Mouse (Mus musculus): ENCODE data around the gene Rcn3. TPM values are rescaled to one million over a fixed set of nuclear protein-coding genes. Genes with fewer than 3 reads are reported as not detected.

The Rcn3 gene
- total and polyA plus RNA-seq, 3 experiments, result 16.0 to 43.0 TPM; not detected in 1

GRCm38 (mm10) chr7:45139904-45140723, 48.1 kb upstream of the Rcn3 start:
- TF ChIP-seq MXI1 (IDR thresholded peaks at IDR 0.05; ENCODE audit: low read depth, low read length) (no peak), MEF2A (IDR thresholded peaks at IDR 0.05; ENCODE audit: extremely low read depth, insufficient replicate concordance, low read depth, low read length, poor library complexity, severe bottlenecking) (no peak), USF1 (IDR thresholded peaks at IDR 0.05; ENCODE audit: low read depth, low read length) (0 out of 2 replicates have a peak, but pooled peaks have one; percentile 7)
- no peaks in the 10 kb centered on the region for H3K27me3 ChIP-seq (ENCODE audit: control insufficient read depth in 1 of 2, insufficient read depth in 2 of 2, low read length in 2 of 2)
- H3K9ac ChIP-seq (ENCODE audit: control insufficient read depth, low read depth, low read length, poor library complexity, severe bottlenecking), result no peak overlapping the region
- DNase-seq (ENCODE audit: low read depth, low spot score), result no peak
- peaks cover 0 to 14% of the 10 kb centered on the region in 2 experiments; a peak in 2 of 4 replicates for H3K36me3 ChIP-seq (ENCODE audit: control insufficient read depth in 1 of 2, insufficient read depth in 2 of 2, low read length in 2 of 2)
- no peak overlapping the region for H3K27ac ChIP-seq (ENCODE audit: control insufficient read depth, low read depth, low read length)
- H3K9me3 ChIP-seq (replicated peaks; ENCODE audit: insufficient read depth, low read length), result no peaks in the 10 kb centered on the region
- H3K4me1 ChIP-seq (ENCODE audit: control insufficient read depth in 1 of 2, insufficient read depth in 2 of 2, low read length in 2 of 2), result peaks cover 11 to 23% of the 10 kb centered on the region in 2 experiments
- H3K79me2 ChIP-seq (ENCODE audit: control insufficient read depth, insufficient read depth, low read length, poor library complexity), result no peaks in the 10 kb centered on the region; the same call in 1 of the 2 replicates
- no peak overlapping the region for H3K4me3 ChIP-seq (ENCODE audit: control insufficient read depth in 1 of 2, insufficient read depth in 1 of 2, low read depth in 2 of 2, low read length in 2 of 2)

- Histone ChIP-seq H3K4me3 (ENCODE audit: control insufficient read depth in 1 of 2, insufficient read depth in 1 of 2, low read depth in 2 of 2, low read length in 2 of 2) (no peak overlapping the region), H3K27ac (ENCODE audit: control insufficient read depth, low read depth, low read length) (peak overlapping the region; percentile 80; the same call in 1 of the 2 replicates), H3K9me3 (replicated peaks; ENCODE audit: insufficient read depth, low read length) (no peaks in the 10 kb centered on the region), H3K9ac (ENCODE audit: control insufficient read depth, low read depth, low read length, poor library complexity, severe bottlenecking) (no peak overlapping the region), H3K79me2 (ENCODE audit: control insufficient read depth, insufficient read depth, low read length, poor library complexity) (no peaks in the 10 kb centered on the region; the same call in 1 of the 2 replicates), H3K4me1 (ENCODE audit: control insufficient read depth in 1 of 2, insufficient read depth in 2 of 2, low read length in 2 of 2) (peaks cover 11 to 27% of the 10 kb centered on the region in 2 experiments), H3K27me3 (ENCODE audit: control insufficient read depth in 1 of 2, insufficient read depth in 2 of 2, low read length in 2 of 2) (no peaks in the 10 kb centered on the region), H3K36me3 (ENCODE audit: control insufficient read depth in 1 of 2, insufficient read depth in 2 of 2, low read length in 2 of 2) (peaks cover 0 to 14% of the 10 kb centered on the region in 2 experiments; a peak in 2 of 4 replicates)
- peak; percentile 39 for DNase-seq (ENCODE audit: low read depth, low spot score)
- TF ChIP-seq NRF1 (IDR thresholded peaks at IDR 0.05; ENCODE audit: insufficient read depth, low read depth, low read length, poor library complexity, severe bottlenecking), result no peak
- TF ChIP-seq JUND (IDR thresholded peaks at IDR 0.05; ENCODE audit: low read depth, low read length), result no peak
- TF ChIP-seq MYB (IDR thresholded peaks at IDR 0.05; ENCODE audit: low read depth, low read length), result no peak
- peak; percentile 98 for TF ChIP-seq TBP (IDR thresholded peaks at IDR 0.05; ENCODE audit: low read depth, low read length)
- TF ChIP-seq MYC (IDR thresholded peaks at IDR 0.05; ENCODE audit: low read depth, low read length), result no peak
These were observed 46.4 kb upstream of the Rcn3 start for GRCm38 (mm10) chr7:45138403-45138802.

GRCm38 (mm10) chr7:45137171-45138006, 45.4 kb upstream of the Rcn3 start:
- H3K9ac ChIP-seq (ENCODE audit: control insufficient read depth, low read depth, low read length, poor library complexity, severe bottlenecking), result peak overlapping the region; percentile 75
- H3K9me3 ChIP-seq (replicated peaks; ENCODE audit: insufficient read depth, low read length), result no peaks in the 10 kb centered on the region
- H3K4me3 ChIP-seq (ENCODE audit: control insufficient read depth in 1 of 2, insufficient read depth in 1 of 2, low read depth in 2 of 2, low read length in 2 of 2), result peak overlapping the region in 1 of 2 experiments; percentile 74; a peak in 2 of 4 replicates
- H3K27me3 ChIP-seq (ENCODE audit: control insufficient read depth in 1 of 2, insufficient read depth in 2 of 2, low read length in 2 of 2), result no peaks in the 10 kb centered on the region
- H3K4me1 ChIP-seq (ENCODE audit: control insufficient read depth in 1 of 2, insufficient read depth in 2 of 2, low read length in 2 of 2), result peaks cover 11 to 27% of the 10 kb centered on the region in 2 experiments
- peak; percentile 98 for DNase-seq (ENCODE audit: low read depth, low spot score)
- no peaks in the 10 kb centered on the region; the same call in 1 of the 2 replicates for H3K79me2 ChIP-seq (ENCODE audit: control insufficient read depth, insufficient read depth, low read length, poor library complexity)
- H3K36me3 ChIP-seq (ENCODE audit: control insufficient read depth in 1 of 2, insufficient read depth in 2 of 2, low read length in 2 of 2), result peaks cover 0 to 16% of the 10 kb centered on the region in 2 experiments; a peak in 2 of 4 replicates
- peak overlapping the region; percentile 92 for H3K27ac ChIP-seq (ENCODE audit: control insufficient read depth, low read depth, low read length)
- TF ChIP-seq MAX (IDR thresholded peaks at IDR 0.05; ENCODE audit: low read length), result peak; percentile 65; the same call in 1 of the 2 replicates
- no peak for TF ChIP-seq RAD21 (IDR thresholded peaks at IDR 0.05; ENCODE audit: low read depth, low read length)
- no peak; the same call in 1 of the 2 replicates for TF ChIP-seq KAT2A (conservative IDR thresholded peaks at IDR 0.05; ENCODE audit: low read depth, low read length)
- TF ChIP-seq MXI1 (IDR thresholded peaks at IDR 0.05; ENCODE audit: low read depth, low read length), result peak; percentile 78
- TF ChIP-seq RCOR1 (IDR thresholded peaks at IDR 0.05; ENCODE audit: low read depth, low read length), result peak; percentile 93
- TF ChIP-seq NRF1 (IDR thresholded peaks at IDR 0.05; ENCODE audit: insufficient read depth, low read depth, low read length, poor library complexity, severe bottlenecking), result peak; percentile 53; the same call in 1 of the 2 replicates
- 0 out of 2 replicates have a peak, but pooled peaks have one; percentile 30 for TF ChIP-seq MEF2A (IDR thresholded peaks at IDR 0.05; ENCODE audit: extremely low read depth, insufficient replicate concordance, low read depth, low read length, poor library complexity, severe bottlenecking)
- TF ChIP-seq UBTF (IDR thresholded peaks at IDR 0.05; ENCODE audit: borderline replicate concordance, insufficient read depth, low read depth, low read length), result no peak
- peak; percentile 94 for TF ChIP-seq ETS1 (IDR thresholded peaks at IDR 0.05; ENCODE audit: low read depth, low read length)
- no peak; the same call in none of the 2 replicates for TF ChIP-seq MYC (IDR thresholded peaks at IDR 0.05; ENCODE audit: low read depth, low read length)
- peak; percentile 99 for TF ChIP-seq GATA1 (IDR thresholded peaks at IDR 0.05; ENCODE audit: low read depth, low read length)
- TF ChIP-seq NELFE (IDR thresholded peaks at IDR 0.05; ENCODE audit: low read depth, low read length), result peak; percentile 42; the same call in 1 of the 2 replicates
- TF ChIP-seq JUND (IDR thresholded peaks at IDR 0.05; ENCODE audit: low read depth, low read length), result peak; percentile 63
- TF ChIP-seq EP300 (IDR thresholded peaks at IDR 0.05; ENCODE audit: low read depth in 1 of 2, low read length in 2 of 2), result peak; percentile 97 to 98
- peak; percentile 53; the same call in 1 of the 2 replicates for TF ChIP-seq USF1 (IDR thresholded peaks at IDR 0.05; ENCODE audit: low read depth, low read length)
- peak; percentile 65; the same call in 1 of the 2 replicates for TF ChIP-seq ELF1 (IDR thresholded peaks at IDR 0.05; ENCODE audit: low read depth, low read length)

All from MEL (cell line).